Mouse (Mus musculus) E14TG2a.4 (cell line): Measurements from ENCODE around the gene C1qtnf6.

Experiments used
- H3K27me3 ChIP-seq: 2 replicates; pipeline ENCODE4 v1.6.1; 2014; ENCODE audit warnings: low read length, control low read depth; ENCODE audit not compliant: insufficient read depth
- H3K36me3 ChIP-seq: 2 replicates; pipeline ENCODE4 v1.6.1; 2014; ENCODE audit warnings: low read length, control low read depth; ENCODE audit not compliant: insufficient read depth
- H3K4me1 ChIP-seq: replicated peaks from 2 replicates; pipeline ENCODE4 v1.6.1; 2014; ENCODE audit warnings: low read depth, low read length, control low read depth
- H3K4me3 ChIP-seq: replicated peaks from 2 replicates; pipeline ENCODE4 v1.5.1; 2014; ENCODE audit warnings: mild to moderate bottlenecking, low read length
- H3K9me3 ChIP-seq: 2 replicates; pipeline ENCODE4 v1.6.1; 2014; ENCODE audit warnings: low read length, control low read depth
- CTCF ChIP-seq: conservative IDR thresholded peaks from 2 replicates; pipeline ENCODE4 v1.5.1; 2014; ENCODE audit warnings: low read length
- NANOG ChIP-seq: IDR thresholded peaks from 2 replicates; pipeline ENCODE4 v1.6.1; 2014; ENCODE audit warnings: borderline replicate concordance, low read length, mixed read lengths
- POU5F1 ChIP-seq: IDR thresholded peaks from 2 replicates; pipeline ENCODE4 v1.6.1; 2014; ENCODE audit warnings: low read length, borderline replicate concordance

The C1qtnf6 gene

DNA sequence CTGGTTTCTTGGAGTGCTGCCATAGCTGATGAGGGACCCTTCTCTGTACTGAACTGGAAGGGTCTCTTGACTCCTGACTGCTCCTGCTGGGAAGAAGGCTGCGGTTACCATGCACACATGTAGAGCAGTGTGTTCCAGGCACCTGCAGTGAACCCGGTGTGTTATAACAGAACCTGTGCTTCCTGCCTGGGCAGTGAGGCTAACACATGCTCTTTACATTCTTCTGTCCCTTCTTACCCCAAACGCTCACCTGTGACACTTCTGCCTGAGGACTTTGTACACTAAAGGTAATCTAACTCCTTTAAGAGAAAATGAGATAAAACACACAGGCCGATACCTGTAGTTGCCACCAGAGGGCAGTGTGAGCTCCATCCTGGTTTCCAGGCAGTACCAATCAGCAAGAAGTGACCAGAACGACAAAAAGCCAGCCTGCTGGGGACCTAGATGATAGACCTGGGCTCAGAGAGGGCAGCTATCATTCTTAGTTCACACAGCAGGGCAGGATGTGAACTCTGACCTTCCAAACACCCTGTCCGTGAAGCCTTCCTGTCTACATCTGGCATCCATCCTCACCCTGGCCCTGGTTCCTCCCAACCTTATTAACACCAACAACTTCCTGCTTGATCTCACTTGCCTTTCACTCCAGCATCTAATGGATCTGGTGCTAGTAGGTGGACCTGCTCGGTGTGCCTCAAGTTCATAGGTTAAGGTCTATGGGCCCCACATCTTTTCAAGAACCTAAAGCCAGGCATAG, 16.6 kb downstream of the C1qtnf6 start:
- TF ChIP-seq POU5F1 (no peak), CTCF (peak; percentile 97)
- Histone ChIP-seq H3K36me3 (no peaks in the 10 kb centered on the region), H3K9me3 (no peaks in the 10 kb centered on the region), H3K27me3 (no peaks in the 10 kb centered on the region), H3K4me3 (no peak overlapping the region), H3K4me1 (peaks cover 31% of the 10 kb centered on the region)

DNA sequence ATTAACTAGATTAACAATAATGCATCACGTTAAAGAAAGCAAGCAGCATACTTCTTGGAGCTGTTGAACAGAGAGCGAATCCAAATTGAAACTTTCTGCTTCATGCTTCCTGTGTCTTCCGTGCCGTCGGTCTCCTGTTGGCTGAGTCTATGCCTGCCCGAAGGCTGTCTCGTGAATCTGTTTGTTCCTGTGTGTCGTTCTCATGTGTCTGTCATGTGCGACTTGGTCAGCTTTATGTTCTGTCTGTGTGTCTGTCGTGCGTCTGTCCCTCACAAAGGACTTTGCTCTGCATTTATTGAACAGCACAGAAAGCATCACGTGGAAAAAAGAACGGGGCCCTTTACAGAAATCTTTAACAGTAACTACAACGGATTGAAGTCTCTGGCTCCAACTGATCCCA, 18.2 kb downstream of the C1qtnf6 start:
- H3K36me3 ChIP-seq, result no peaks in the 10 kb centered on the region
- H3K4me1 ChIP-seq, result peaks cover 34% of the 10 kb centered on the region
- H3K4me3 ChIP-seq, result no peak overlapping the region
- TF ChIP-seq NANOG (no peak), CTCF (no peak), POU5F1 (no peak)
- no peaks in the 10 kb centered on the region for H3K9me3 ChIP-seq
- no peaks in the 10 kb centered on the region for H3K27me3 ChIP-seq

DNA sequence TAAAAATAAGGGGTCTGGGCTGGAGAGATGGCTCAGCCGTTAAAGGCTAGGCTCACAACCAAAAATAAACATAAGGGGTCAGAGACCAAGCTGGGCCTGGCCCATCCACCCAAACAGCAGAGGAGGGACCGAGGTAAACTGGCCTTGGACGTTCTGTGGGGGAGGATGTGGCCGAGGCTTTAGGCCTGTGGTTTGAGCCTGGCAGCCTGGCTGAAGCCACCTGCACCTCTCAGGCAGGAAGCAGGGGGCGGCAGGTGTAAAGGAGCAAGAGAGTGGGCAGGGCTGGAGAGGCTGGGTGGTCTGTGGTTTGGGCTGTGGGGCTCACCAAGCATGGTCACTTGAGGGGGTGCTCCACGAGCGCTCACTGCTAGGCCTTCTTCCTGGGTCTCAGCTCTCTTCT, 19.3 kb downstream of the C1qtnf6 start:
- no peak overlapping the region for H3K4me3 ChIP-seq

DNA sequence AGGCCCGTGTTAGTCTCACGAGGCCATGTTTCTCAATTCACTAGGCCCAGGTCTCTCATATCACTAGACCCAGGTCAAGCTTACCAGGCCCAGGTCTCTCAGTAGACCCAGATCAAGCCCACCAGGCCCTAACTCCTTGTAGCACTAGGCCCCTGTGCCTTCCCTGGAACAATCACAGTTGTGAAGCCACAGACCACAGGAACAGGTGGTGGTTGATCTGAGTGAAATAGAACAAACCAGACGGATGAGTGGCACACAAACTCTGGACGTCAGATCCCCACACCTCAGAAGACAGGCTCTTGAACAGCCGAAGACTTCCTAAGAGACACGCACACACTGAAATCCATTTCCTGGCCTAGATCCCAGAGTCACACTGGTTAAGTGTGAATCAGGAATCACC, 20.5 kb downstream of the C1qtnf6 start:
- TF ChIP-seq NANOG (no peak), POU5F1 (no peak), CTCF (no peak)
- H3K4me3 ChIP-seq, result no peak overlapping the region
- no peaks in the 10 kb centered on the region for H3K27me3 ChIP-seq
- H3K9me3 ChIP-seq, result no peaks in the 10 kb centered on the region
- H3K36me3 ChIP-seq, result no peaks in the 10 kb centered on the region
- H3K4me1 ChIP-seq, result peaks cover 30% of the 10 kb centered on the region

More for the DNA sequence above, 19.3 kb downstream of the C1qtnf6 start:
- TF ChIP-seq POU5F1 (no peak), NANOG (no peak), CTCF (no peak)
- Histone ChIP-seq H3K9me3 (no peaks in the 10 kb centered on the region), H3K4me1 (peaks cover 34% of the 10 kb centered on the region), H3K27me3 (no peaks in the 10 kb centered on the region), H3K36me3 (no peaks in the 10 kb centered on the region)

DNA sequence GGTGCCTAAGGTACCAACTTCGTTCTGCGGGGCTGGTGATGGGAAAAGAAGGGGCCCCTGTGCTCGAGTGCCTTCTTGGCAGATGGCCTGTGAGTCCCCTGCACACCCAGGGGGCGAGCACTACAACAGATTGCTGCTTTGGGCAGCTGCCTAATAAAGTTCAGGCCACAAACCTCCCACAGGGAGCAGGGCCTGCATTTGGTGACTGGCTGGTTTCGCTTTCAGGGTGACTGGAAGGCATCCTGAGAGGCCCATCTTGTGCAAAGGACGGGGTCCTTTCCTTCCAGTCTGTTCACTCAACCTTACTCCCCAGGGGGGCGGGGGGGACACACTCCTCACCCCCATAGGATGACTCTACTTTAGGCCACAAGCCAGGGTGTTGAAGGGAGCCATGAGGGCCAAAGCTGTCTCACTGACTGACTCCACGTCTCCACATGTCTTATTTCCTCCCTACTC, 21.1 kb downstream of the C1qtnf6 start:
- peak overlapping the region; percentile 54 for H3K4me3 ChIP-seq
- no peaks in the 10 kb centered on the region for H3K27me3 ChIP-seq
- TF ChIP-seq NANOG (no peak), POU5F1 (no peak), CTCF (no peak)
- peaks cover 25% of the 10 kb centered on the region for H3K4me1 ChIP-seq
- H3K36me3 ChIP-seq, result no peaks in the 10 kb centered on the region
- no peaks in the 10 kb centered on the region for H3K9me3 ChIP-seq

DNA sequence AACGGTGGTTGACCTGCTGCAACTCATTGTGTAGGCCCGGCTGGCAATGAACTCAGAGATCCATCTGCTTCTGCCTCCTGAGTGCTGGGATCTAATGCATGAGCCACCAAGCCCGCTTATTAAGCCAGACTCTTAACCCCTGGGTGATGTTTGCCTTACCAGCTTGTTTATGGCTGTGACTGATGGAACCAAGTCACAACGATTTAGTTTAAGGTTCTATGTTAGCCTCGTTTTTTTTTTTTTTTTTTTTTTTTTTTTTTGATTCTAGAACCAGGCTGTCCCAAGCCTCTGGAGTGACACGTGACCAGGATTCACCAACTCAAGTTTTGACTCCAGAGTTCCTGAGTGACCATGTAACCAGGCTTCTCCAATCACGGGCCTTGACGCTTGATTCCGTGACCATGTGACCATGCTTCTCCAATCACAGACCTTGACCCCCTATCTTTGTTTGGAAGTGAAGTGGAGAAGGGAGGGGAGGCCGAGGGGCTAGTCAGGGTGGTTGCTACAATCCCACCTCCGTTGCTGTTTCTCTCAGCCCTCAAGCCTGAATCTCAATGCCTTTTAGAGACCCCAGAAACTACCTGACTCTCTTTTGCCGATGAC, 21.8 kb downstream of the C1qtnf6 start:
- H3K36me3 ChIP-seq, result no peaks in the 10 kb centered on the region
- peaks cover 20% of the 10 kb centered on the region for H3K4me1 ChIP-seq
- TF ChIP-seq CTCF (no peak), POU5F1 (no peak), NANOG (no peak)
- H3K4me3 ChIP-seq, result peak overlapping the region; percentile 54
- H3K9me3 ChIP-seq, result peaks cover 7% of the 10 kb centered on the region
- H3K27me3 ChIP-seq, result peaks cover 4% of the 10 kb centered on the region; the same call in 1 of the 2 replicates

DNA sequence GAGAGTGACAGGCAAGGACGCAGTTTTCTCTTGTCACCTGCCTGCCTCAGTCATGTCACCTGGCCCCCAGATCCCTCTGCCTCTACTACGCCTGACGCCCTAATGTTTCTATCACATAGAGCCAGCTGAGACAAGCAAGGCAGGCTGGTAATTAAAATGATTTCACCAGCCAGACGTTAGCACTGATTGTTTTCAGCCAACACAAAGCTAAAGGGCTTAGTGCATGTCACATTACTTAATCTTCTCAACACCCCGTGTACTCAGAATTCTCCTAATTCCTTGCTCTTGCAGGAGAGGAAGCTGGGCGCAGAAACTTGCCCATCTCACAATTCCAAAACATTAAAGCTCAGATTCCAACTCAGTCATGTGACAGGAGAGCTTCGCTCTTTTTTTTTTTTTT, 22.8 kb downstream of the C1qtnf6 start:
- TF ChIP-seq POU5F1 (no peak), CTCF (no peak), NANOG (no peak)
- Histone ChIP-seq H3K4me1 (peaks cover 20% of the 10 kb centered on the region), H3K27me3 (peaks cover 4% of the 10 kb centered on the region; the same call in 1 of the 2 replicates), H3K36me3 (no peaks in the 10 kb centered on the region), H3K9me3 (peaks cover 13% of the 10 kb centered on the region), H3K4me3 (no peak overlapping the region)

DNA sequence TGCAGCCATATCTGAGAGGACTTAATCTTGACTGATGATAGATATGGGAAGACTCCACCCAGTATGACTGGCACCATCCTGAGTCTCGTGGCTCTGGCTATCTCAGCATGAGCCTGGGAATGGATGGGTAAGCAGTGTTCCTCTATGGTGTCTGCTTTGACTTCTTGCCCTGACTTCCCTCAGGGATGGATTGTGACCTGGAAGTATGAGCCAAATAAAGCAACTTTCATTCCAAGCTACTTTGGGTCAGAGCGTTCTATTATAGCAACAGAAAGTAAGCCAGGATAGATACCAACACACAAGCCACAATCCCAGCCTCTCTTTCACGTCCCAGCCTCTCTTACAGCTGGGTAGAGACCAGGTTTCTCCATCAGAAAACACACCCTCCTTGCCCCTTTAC, 25.7 kb downstream of the C1qtnf6 start:
- Histone ChIP-seq H3K27me3 (peaks cover 18% of the 10 kb centered on the region; the same call in 1 of the 2 replicates), H3K36me3 (no peaks in the 10 kb centered on the region), H3K4me1 (peaks cover 13% of the 10 kb centered on the region), H3K4me3 (no peak overlapping the region), H3K9me3 (peaks cover 13% of the 10 kb centered on the region)
- no peak for TF ChIP-seq CTCF
- no peak for TF ChIP-seq NANOG
- no peak for TF ChIP-seq POU5F1

DNA sequence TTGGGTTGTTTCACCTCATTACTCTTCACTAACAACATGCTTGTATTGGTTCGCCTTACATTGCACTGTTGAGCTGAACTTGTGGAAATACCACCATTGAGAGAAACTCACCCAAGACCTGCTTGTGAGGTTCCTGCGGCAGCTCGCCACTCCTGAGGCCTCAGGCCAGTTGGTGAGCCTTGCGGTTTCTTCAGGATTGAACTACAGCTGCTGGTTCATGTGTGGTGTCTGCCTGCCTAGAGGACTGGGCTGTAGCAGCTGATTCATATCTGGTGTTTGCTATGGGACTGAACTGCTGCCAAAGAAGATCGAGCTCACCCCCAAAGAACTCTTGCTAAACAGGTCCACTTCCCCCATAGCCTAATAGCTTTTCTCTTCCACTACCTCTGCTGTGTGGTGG, 26.4 kb downstream of the C1qtnf6 start:
- Histone ChIP-seq H3K36me3 (no peaks in the 10 kb centered on the region), H3K4me3 (no peak overlapping the region), H3K9me3 (peaks cover 13% of the 10 kb centered on the region), H3K4me1 (peaks cover 5% of the 10 kb centered on the region), H3K27me3 (peaks cover 18% of the 10 kb centered on the region; the same call in 1 of the 2 replicates)
- TF ChIP-seq NANOG, result no peak
- TF ChIP-seq CTCF, result no peak
- no peak for TF ChIP-seq POU5F1
